Mouse (Mus musculus): ENCODE data around the gene Tfap4. TPM values are rescaled to one million over a fixed set of nuclear protein-coding genes. Genes with fewer than 3 reads are reported as not detected.
A peak's percentile ranks its signal among the peaks of the same experiment; 100 is the strongest.

Gene Tfap4
- polyA plus RNA-seq (2015; fragmentation: Nextera tagmentation; extraction: Ambion mirVana): 18.4 and 19.6 TPM in 2 replicates

DNA sequence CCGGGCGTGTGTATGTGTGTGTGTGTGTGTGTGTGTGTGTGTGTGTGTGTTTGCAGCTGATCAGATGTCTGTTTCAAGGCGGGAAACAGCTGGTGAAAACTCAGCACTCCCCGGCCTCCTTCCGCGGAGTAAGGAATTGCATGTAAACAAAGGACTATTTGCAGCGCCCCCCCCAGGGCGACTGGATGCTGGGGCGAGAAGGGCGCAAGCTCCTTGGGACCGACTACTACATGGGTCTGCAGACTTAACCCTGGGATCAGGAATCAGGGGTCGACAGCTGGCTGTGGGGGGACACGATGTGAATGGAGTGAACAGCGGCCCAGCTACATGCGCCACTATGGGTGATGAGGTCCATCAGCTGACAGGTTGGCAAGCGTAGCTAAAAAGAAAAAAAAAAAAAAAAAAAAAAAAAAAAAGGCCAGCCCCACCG, at the start of gene Tfap4:
TSS of gene Tfap4 (minus strand) at position 140 of the 430 bp plus-strand sequence.
- Histone ChIP-seq H3K27me3 (no peaks in the 10 kb centered on the region), H3K36me3 (no peaks in the 10 kb centered on the region), H3K9ac (peak within 1 kb of the TSS; percentile 83), H3K9me3 (no peaks in the 10 kb centered on the region), H3K27ac (peak within 1 kb of the TSS; percentile 93), H3K4me3 (peak within 1 kb of the TSS; percentile 86), H3K4me2 (peak within 1 kb of the TSS; percentile 88), H3K4me1 (peaks cover 22% of the 10 kb centered on the region)
- ATAC-seq (ENCODE audit: borderline replicate concordance, extremely low read depth, low FRiP score, low TSS enrichment): peak; percentile 32
- under 1% methylated on average over 16 of the region's 17 CpGs for WGBS

DNA sequence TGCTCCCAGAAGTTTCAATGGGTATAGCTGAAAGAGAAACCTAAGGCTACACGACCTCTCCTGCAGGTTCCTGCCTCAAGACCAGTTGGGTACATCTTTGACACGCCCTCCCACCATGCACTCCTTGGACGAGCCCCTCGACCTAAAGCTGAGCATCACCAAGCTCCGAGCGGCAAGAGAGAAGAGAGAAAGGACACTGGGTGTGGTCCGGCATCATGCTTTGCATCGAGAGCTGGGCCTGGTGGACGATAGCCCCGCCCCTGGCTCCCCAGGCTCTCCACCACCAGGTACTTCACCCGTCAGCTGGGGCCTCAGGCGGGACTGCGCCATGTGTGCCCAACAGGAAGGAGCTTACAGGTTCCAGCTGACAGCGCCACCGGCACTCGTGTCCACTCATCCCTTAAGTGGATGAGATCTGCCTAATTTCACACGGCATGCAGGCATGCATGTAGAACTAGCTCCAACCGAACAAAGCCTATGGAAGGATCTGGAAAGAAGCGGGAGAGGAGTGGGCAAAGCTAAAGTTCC, 48.9 kb upstream of the Tfap4 start:
- WGBS: 69% methylated on average over 19 of the region's 19 CpGs

DNA sequence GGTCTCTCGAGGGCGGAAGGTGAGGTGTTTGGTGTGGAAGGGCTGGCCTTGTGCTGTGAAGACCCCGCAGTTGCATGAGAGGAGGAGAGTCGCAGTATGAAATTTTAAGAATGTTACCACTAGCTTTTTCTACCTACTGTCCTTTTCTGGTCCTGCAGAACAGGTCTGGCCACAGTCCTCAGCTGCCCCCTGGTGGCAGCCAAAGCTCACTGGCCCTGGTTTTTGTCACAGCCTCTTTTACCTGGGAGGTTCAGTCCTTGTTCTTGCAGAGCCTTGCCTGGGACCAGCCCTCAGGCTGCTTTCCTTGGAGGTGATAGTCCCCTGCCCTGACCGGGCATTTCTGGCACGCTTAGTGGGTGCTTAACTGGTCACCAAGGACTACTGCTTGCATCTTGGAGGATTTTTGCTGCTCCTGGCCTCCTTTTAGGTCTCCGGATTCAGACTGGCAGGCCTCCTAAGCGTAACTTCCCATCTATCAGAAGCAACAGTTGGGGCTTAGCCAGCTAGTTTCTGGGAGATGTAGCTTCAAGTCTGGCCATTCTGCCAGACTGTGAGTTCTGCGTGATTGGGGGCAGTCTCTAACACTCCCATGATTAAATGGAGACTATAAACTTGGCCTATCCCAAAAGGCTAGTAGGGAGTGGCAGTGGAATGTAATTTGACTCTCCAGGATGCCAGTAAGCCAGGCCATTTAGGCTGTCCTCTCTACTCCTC, 48.3 kb upstream of the Tfap4 start:
- ATAC-seq (ENCODE audit: borderline replicate concordance, extremely low read depth, low FRiP score, low TSS enrichment): no peak
- Histone ChIP-seq H3K9ac (no peak overlapping the region), H3K36me3 (peaks cover 36% of the 10 kb centered on the region), H3K27me3 (no peaks in the 10 kb centered on the region), H3K27ac (peak overlapping the region; percentile 43; the same call in 1 of the 2 replicates), H3K4me3 (no peak overlapping the region), H3K4me2 (no peak overlapping the region), H3K9me3 (no peaks in the 10 kb centered on the region), H3K4me1 (peaks cover 58% of the 10 kb centered on the region)
- 38% methylated on average over 9 of the region's 9 CpGs for WGBS

More for the DNA sequence above, 48.9 kb upstream of the Tfap4 start:
- Histone ChIP-seq H3K4me1 (peaks cover 51% of the 10 kb centered on the region), H3K9ac (no peak overlapping the region), H3K4me2 (no peak overlapping the region), H3K4me3 (no peak overlapping the region), H3K27ac (no peak overlapping the region), H3K27me3 (no peaks in the 10 kb centered on the region), H3K9me3 (no peaks in the 10 kb centered on the region), H3K36me3 (peaks cover 42% of the 10 kb centered on the region)
- no peak for ATAC-seq (ENCODE audit: borderline replicate concordance, extremely low read depth, low FRiP score, low TSS enrichment)

DNA sequence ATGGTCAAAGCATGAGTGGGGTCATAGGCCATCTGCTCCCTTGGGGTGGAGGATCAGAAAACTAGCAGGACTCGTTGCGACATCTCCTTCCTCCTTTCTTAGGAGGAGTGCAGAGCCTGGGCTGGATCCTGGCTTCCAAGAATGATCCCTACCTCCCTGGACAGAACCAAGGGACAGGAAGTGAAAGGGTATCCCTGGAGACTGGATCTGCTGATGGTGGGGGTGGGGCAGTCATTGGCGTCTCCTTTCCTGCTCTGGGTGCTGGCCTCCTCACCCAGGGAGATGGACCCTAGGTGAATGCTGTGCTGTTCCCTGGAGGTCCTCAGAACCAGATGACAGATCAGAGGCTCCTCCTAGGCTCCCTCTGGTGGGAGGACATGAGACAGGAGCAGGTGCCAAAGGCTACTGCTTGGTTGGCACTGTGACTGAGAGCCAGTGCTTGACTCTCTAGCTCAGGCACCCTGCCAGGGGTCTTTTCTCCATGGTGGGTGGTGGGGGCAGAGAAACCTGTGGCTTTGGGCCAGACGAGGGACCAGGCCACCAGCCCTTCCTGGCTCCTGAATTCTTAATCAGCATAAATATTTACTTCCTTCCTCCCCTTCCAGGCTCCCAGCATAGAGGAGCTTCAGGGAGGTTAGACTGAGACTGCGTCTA, 46.9 kb upstream of the Tfap4 start:
- no peaks in the 10 kb centered on the region for H3K27me3 ChIP-seq
- no peak overlapping the region for H3K9ac ChIP-seq
- ATAC-seq (ENCODE audit: borderline replicate concordance, extremely low read depth, low FRiP score, low TSS enrichment): peak; percentile 10; the same call in 1 of the 2 replicates
- H3K4me3 ChIP-seq: no peak overlapping the region
- peak overlapping the region; percentile 43 for H3K27ac ChIP-seq
- 17% methylated on average over 5 of the region's 5 CpGs for WGBS
- H3K36me3 ChIP-seq: peaks cover 23% of the 10 kb centered on the region
- H3K4me1 ChIP-seq: peaks cover 71% of the 10 kb centered on the region
- 0 out of 2 replicates have a peak overlapping the region, but pooled peaks have one; percentile 4 for H3K4me2 ChIP-seq
- no peaks in the 10 kb centered on the region for H3K9me3 ChIP-seq

DNA sequence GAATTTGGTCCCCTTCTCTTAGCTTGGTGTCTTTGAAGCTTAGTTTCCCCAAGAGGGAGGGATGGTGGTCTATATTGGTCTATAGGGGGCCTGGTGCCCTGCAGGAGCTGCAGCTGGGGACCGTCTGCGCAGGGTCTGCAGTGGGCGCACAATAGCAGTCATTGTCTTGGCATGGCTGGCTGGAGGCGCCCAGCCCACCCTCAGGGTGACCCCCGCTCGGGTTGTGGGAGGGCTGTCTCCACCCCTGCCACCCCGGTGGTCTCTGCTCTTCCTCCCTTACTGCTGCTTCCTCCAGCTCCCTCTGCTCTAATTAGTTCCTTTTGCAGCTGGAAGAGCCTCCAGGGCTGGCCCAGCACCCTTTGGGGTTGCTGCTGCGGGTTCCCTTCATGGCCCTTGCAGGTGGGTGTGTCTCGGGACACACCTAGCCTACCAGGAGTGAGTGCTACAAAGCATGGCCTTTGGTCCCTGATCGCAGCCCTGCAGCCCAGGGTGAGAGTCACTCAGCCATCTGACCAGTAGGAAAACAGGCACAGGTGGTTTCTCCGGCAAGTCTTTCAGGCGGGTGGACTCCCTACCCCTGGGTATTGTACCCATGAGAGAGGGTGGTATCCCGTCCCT, 46.0 kb upstream of the Tfap4 start:
- Histone ChIP-seq H3K4me2 (no peak overlapping the region), H3K27ac (0 out of 2 replicates have a peak overlapping the region, but pooled peaks have one; percentile 43), H3K9ac (no peak overlapping the region), H3K36me3 (peaks cover 15% of the 10 kb centered on the region), H3K9me3 (no peaks in the 10 kb centered on the region), H3K4me1 (peaks cover 76% of the 10 kb centered on the region), H3K27me3 (no peaks in the 10 kb centered on the region), H3K4me3 (no peak overlapping the region)
- 51% methylated on average over 13 of the region's 13 CpGs for WGBS
- no peak for ATAC-seq (ENCODE audit: borderline replicate concordance, extremely low read depth, low FRiP score, low TSS enrichment)

- 46% methylated on average over 11 of the region's 11 CpGs for WGBS
- no peak for ATAC-seq (ENCODE audit: borderline replicate concordance, extremely low read depth, low FRiP score, low TSS enrichment)
- Histone ChIP-seq H3K4me3 (no peak overlapping the region), H3K36me3 (0 out of 2 replicates have a peak, but pooled peaks cover 4% of the 10 kb centered on the region), H3K27ac (peak overlapping the region; percentile 84), H3K27me3 (no peaks in the 10 kb centered on the region), H3K9ac (no peak overlapping the region), H3K9me3 (no peaks in the 10 kb centered on the region), H3K4me1 (peaks cover 81% of the 10 kb centered on the region), H3K4me2 (no peak overlapping the region)
Observed at GRCm38 (mm10) chr16:4604293-4604837, 44.7 kb upstream of the Tfap4 start.

DNA sequence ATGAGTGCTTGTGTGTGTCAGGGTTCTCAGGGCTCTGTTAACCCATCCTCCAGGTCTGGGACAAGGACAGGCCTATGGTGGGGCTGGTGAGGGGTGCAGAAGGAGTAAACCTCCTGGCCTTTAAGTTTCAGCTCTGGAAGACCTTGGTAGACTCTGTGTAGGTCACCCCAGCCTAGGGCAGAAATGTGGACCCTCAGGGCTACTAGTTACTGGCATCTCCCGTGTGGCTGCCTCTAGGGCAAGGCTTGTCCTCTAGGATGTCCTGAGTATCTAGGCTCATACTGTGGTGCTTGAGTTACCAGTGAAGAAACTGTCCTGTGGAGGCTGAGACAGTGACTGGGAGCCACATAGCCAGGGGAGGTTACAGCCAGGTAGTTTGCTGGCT, 43.8 kb upstream of the Tfap4 start:
- Histone ChIP-seq H3K9ac (no peak overlapping the region), H3K4me1 (peaks cover 87% of the 10 kb centered on the region), H3K36me3 (no peaks in the 10 kb centered on the region), H3K4me2 (peak overlapping the region; percentile 21), H3K27ac (peak overlapping the region; percentile 84), H3K9me3 (no peaks in the 10 kb centered on the region), H3K4me3 (no peak overlapping the region), H3K27me3 (no peaks in the 10 kb centered on the region)
- 48% methylated on average over 1 of the region's 1 CpGs for WGBS
- no peak for ATAC-seq (ENCODE audit: borderline replicate concordance, extremely low read depth, low FRiP score, low TSS enrichment)

- Histone ChIP-seq H3K27me3 (no peaks in the 10 kb centered on the region), H3K9ac (peak overlapping the region; percentile 27; the same call in 1 of the 2 replicates), H3K4me2 (peak overlapping the region; percentile 21), H3K4me3 (no peak overlapping the region), H3K36me3 (no peaks in the 10 kb centered on the region), H3K27ac (peak overlapping the region; percentile 84), H3K9me3 (no peaks in the 10 kb centered on the region), H3K4me1 (peaks cover 87% of the 10 kb centered on the region)
- peak; percentile 19; the same call in 1 of the 2 replicates for ATAC-seq (ENCODE audit: borderline replicate concordance, extremely low read depth, low FRiP score, low TSS enrichment)
- 17% methylated on average over 7 of the region's 7 CpGs for WGBS
Observed at GRCm38 (mm10) chr16:4602766-4603452, 43.3 kb upstream of the Tfap4 start.

GRCm38 (mm10) chr16:4602189-4602588, 42.5 kb upstream of the Tfap4 start:
- Histone ChIP-seq H3K36me3 (no peaks in the 10 kb centered on the region), H3K4me3 (no peak overlapping the region), H3K27ac (peak overlapping the region; percentile 84), H3K27me3 (no peaks in the 10 kb centered on the region), H3K9me3 (no peaks in the 10 kb centered on the region), H3K9ac (no peak overlapping the region), H3K4me1 (peaks cover 88% of the 10 kb centered on the region), H3K4me2 (no peak overlapping the region)
- ATAC-seq (ENCODE audit: borderline replicate concordance, extremely low read depth, low FRiP score, low TSS enrichment): no peak
- 18% methylated on average over 3 of the region's 3 CpGs for WGBS

DNA sequence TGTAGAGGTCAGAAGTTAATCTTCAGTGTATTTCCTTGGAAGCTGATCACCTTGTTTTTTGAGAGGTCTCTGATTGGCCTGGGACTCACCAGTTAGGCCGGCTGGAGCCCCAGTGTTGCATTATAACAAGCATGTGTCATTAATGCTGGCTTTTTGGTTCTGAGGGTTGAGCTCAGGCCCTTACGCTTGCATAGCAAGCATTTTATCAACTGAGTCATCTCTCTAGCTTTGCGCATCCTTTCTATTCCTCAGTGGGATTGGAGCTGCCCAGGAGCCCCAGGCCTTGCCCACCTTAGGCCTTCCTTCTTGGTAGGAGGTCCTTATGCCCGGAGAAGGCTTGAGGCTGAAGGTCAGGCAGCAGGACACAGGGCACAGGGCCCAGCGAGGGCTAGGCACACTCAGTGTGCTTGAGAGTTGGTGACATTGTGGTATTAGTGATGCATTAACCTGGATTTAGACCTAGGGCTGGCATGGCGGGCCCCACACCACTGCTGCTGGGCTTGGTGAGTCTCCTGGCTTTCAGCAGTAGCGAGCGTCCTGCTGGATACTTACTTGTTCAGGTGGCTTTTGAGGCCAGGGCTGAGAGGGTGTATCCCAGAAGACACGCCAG, 41.2 kb upstream of the Tfap4 start:
- Histone ChIP-seq H3K9me3 (no peaks in the 10 kb centered on the region), H3K36me3 (no peaks in the 10 kb centered on the region), H3K4me1 (peaks cover 88% of the 10 kb centered on the region), H3K27me3 (no peaks in the 10 kb centered on the region), H3K4me2 (no peak overlapping the region), H3K4me3 (no peak overlapping the region), H3K27ac (no peak overlapping the region; the same call in 1 of the 2 replicates), H3K9ac (no peak overlapping the region)
- 76% methylated on average over 9 of the region's 9 CpGs for WGBS
- no peak for ATAC-seq (ENCODE audit: borderline replicate concordance, extremely low read depth, low FRiP score, low TSS enrichment)

DNA sequence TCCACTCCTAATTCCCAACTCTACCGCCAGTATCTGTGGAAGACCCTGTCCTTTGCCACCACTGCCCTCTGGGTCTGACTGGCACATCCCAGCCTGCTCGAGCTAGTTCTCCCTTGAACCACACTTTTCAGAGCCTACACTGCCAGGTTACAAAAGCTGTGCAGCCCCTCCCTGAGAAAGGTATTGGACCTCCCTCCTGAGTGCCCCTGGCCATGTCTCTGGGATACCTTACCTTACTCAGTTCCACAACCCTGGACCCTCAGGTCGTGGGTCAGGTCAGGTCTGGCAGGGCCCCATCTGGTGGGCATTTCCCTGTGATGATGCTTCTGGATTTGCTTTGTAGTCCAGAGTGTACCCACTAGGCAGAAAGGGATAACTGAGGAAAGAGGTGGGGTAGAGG, 40.0 kb upstream of the Tfap4 start:
- no peak overlapping the region for H3K4me2 ChIP-seq
- H3K9ac ChIP-seq: no peak overlapping the region
- 81% methylated on average over 3 of the region's 3 CpGs for WGBS
- no peaks in the 10 kb centered on the region for H3K27me3 ChIP-seq
- H3K4me1 ChIP-seq: peaks cover 83% of the 10 kb centered on the region
- no peak overlapping the region for H3K27ac ChIP-seq
- no peak for ATAC-seq (ENCODE audit: borderline replicate concordance, extremely low read depth, low FRiP score, low TSS enrichment)
- no peaks in the 10 kb centered on the region for H3K36me3 ChIP-seq
- H3K4me3 ChIP-seq: no peak overlapping the region
- no peaks in the 10 kb centered on the region for H3K9me3 ChIP-seq
